Mouse (Mus musculus): ENCODE measurements around the gene Olfr209. TPM values are rescaled to one million over a fixed set of nuclear protein-coding genes. Genes with fewer than 3 reads are reported as not detected.
"Not testable (repeated sequence)": the region's sequence is repeated elsewhere in the genome, so short reads cannot be mapped to it uniquely, and the experiment has no call there.

The Olfr209 gene
- polyA plus RNA-seq, 1 experiment from 2014 or later, result not detected

- Histone ChIP-seq H3K27ac (ENCODE audit: low read length) (no peak within 1 kb of the TSS), H3K9me3 (ENCODE audit: control insufficient read depth, low read length) (no peaks in the 10 kb centered on the region), H3K36me3 (ENCODE audit: control insufficient read depth, insufficient read depth, low read length) (no peaks in the 10 kb centered on the region), H3K4me1 (replicated peaks; ENCODE audit: control insufficient read depth, insufficient read depth, low read length) (no peaks in the 10 kb centered on the region), H3K4me2 (ENCODE audit: low read depth, low read length) (no peak within 1 kb of the TSS), H3K4me3 (ENCODE audit: low read length) (no peak within 1 kb of the TSS), H3K27me3 (ENCODE audit: control insufficient read depth, insufficient read depth, low read depth, low read length) (no peaks in the 10 kb centered on the region), H3K9ac (ENCODE audit: low read length) (no peak within 1 kb of the TSS)
- WGBS, result 78% methylated on average over 1 of the region's 1 CpGs
- ATAC-seq (ENCODE audit: low read depth), result no peak
Measured at GRCm38 (mm10) chr16:59349146-59349545, 14.6 kb downstream of the Olfr209 start, which contains the start of gene Olfr206. Olfr206 (minus strand) TSS chr16:59349246.

GRCm38 (mm10) chr16:59331038-59331437 lies 32.8 kb downstream of the Olfr209 start, which contains the start of gene Olfr205:
Olfr205 (minus strand) TSS chr16:59331138.
- no peak for ATAC-seq (ENCODE audit: low read depth)
- no peak within 1 kb of the TSS for H3K9ac ChIP-seq (ENCODE audit: low read length)
- no peaks in the 10 kb centered on the region for H3K27me3 ChIP-seq (ENCODE audit: control insufficient read depth, insufficient read depth, low read depth, low read length)
- no peaks in the 10 kb centered on the region for H3K36me3 ChIP-seq (ENCODE audit: control insufficient read depth, insufficient read depth, low read length)
- H3K4me3 ChIP-seq (ENCODE audit: low read length), result no peak within 1 kb of the TSS
- H3K27ac ChIP-seq (ENCODE audit: low read length), result no peak within 1 kb of the TSS
- no peaks in the 10 kb centered on the region for H3K4me1 ChIP-seq (replicated peaks; ENCODE audit: control insufficient read depth, insufficient read depth, low read length)
- H3K4me2 ChIP-seq (ENCODE audit: low read depth, low read length), result no peak within 1 kb of the TSS
- H3K9me3 ChIP-seq (ENCODE audit: control insufficient read depth, low read length), result no peaks in the 10 kb centered on the region

GRCm38 (mm10) chr16:59323262-59323661 lies 40.5 kb downstream of the Olfr209 start:
- H3K9me3 ChIP-seq (ENCODE audit: control insufficient read depth, low read length); ATAC-seq (ENCODE audit: low read depth); H3K4me2 ChIP-seq (ENCODE audit: low read depth, low read length); H3K4me3 ChIP-seq (ENCODE audit: low read length); H3K27me3 ChIP-seq (ENCODE audit: control insufficient read depth, insufficient read depth, low read depth, low read length); H3K27ac ChIP-seq (ENCODE audit: low read length); H3K4me1 ChIP-seq (replicated peaks; ENCODE audit: control insufficient read depth, insufficient read depth, low read length); H3K9ac ChIP-seq (ENCODE audit: low read length); H3K36me3 ChIP-seq (ENCODE audit: control insufficient read depth, insufficient read depth, low read length): not testable (repeated sequence)
- WGBS, result 29% methylated on average over 1 of the region's 1 CpGs

- Histone ChIP-seq H3K4me3 (ENCODE audit: low read length) (no peak within 1 kb of the TSS), H3K9ac (ENCODE audit: low read length) (no peak within 1 kb of the TSS), H3K36me3 (ENCODE audit: control insufficient read depth, insufficient read depth, low read length) (no peaks in the 10 kb centered on the region), H3K27ac (ENCODE audit: low read length) (no peak within 1 kb of the TSS), H3K9me3 (ENCODE audit: control insufficient read depth, low read length) (no peaks in the 10 kb centered on the region), H3K27me3 (ENCODE audit: control insufficient read depth, insufficient read depth, low read depth, low read length) (no peaks in the 10 kb centered on the region), H3K4me1 (replicated peaks; ENCODE audit: control insufficient read depth, insufficient read depth, low read length) (no peaks in the 10 kb centered on the region), H3K4me2 (ENCODE audit: low read depth, low read length) (no peak within 1 kb of the TSS)
- no peak for ATAC-seq (ENCODE audit: low read depth)
Measured at GRCm38 (mm10) chr16:59318148-59318547, 45.6 kb downstream of the Olfr209 start, which contains the start of gene Olfr204. Olfr204 (minus strand) TSS chr16:59318248.

Other genes with a start within 250 kb of the Olfr209 start
- gene Olfr194, start 242.9 kb downstream of the Olfr209 start, polyA plus RNA-seq (2015; fragmentation: Nextera tagmentation; extraction: Ambion mirVana), result not detected in 2 replicates
- not detected in 2 replicates for gene Olfr195, start 216.9 kb downstream of the Olfr209 start, polyA plus RNA-seq (2015; fragmentation: Nextera tagmentation; extraction: Ambion mirVana)
- not detected in 2 replicates for gene Olfr196, start 193.5 kb downstream of the Olfr209 start, polyA plus RNA-seq (2015; fragmentation: Nextera tagmentation; extraction: Ambion mirVana)
- not detected in 2 replicates for gene Olfr198, start 160.5 kb downstream of the Olfr209 start, polyA plus RNA-seq (2015; fragmentation: Nextera tagmentation; extraction: Ambion mirVana)
- not detected in 2 replicates for gene Olfr199, start 144.2 kb downstream of the Olfr209 start, polyA plus RNA-seq (2015; fragmentation: Nextera tagmentation; extraction: Ambion mirVana)
- not detected in 2 replicates for gene Olfr201, start 91.4 kb downstream of the Olfr209 start, polyA plus RNA-seq (2015; fragmentation: Nextera tagmentation; extraction: Ambion mirVana)
- gene Olfr202, start 77.2 kb downstream of the Olfr209 start, polyA plus RNA-seq (2015; fragmentation: Nextera tagmentation; extraction: Ambion mirVana), result not detected in 2 replicates
- gene Olfr203, start 65.1 kb downstream of the Olfr209 start, polyA plus RNA-seq (2015; fragmentation: Nextera tagmentation; extraction: Ambion mirVana), result not detected in 2 replicates
- not detected in 2 replicates for gene Olfr204, start 45.7 kb downstream of the Olfr209 start, polyA plus RNA-seq (2015; fragmentation: Nextera tagmentation; extraction: Ambion mirVana)
- not detected in 2 replicates for gene Olfr205, start 32.9 kb downstream of the Olfr209 start, polyA plus RNA-seq (2015; fragmentation: Nextera tagmentation; extraction: Ambion mirVana)
- gene Olfr206, start 14.7 kb downstream of the Olfr209 start, polyA plus RNA-seq (2015; fragmentation: Nextera tagmentation; extraction: Ambion mirVana), result not detected in 2 replicates
- not detected in 2 replicates for gene Gabrr3, start 43.3 kb upstream of the Olfr209 start, polyA plus RNA-seq (2015; fragmentation: Nextera tagmentation; extraction: Ambion mirVana)
- 24.9 and 26.6 TPM in 2 replicates for gene Riox2, start 107.8 kb upstream of the Olfr209 start, polyA plus RNA-seq (2015; fragmentation: Nextera tagmentation; extraction: Ambion mirVana)
- gene Crybg3, start 237.0 kb upstream of the Olfr209 start, polyA plus RNA-seq (2015; fragmentation: Nextera tagmentation; extraction: Ambion mirVana), result 5.5 and 6.0 TPM in 2 replicates

Data from lung, embryonic 16.5 days (tissue).